Mouse (Mus musculus): ENCODE data around the gene Wdr74. TPM values are rescaled to one million over a fixed set of nuclear protein-coding genes. Genes with fewer than 3 reads are reported as not detected.
A peak's percentile ranks its signal among the peaks of the same experiment; 100 is the strongest.

Gene Wdr74
- total RNA-seq (2022) = 10 to 100 TPM; 43.0 to 47.5 (median 45.1) TPM

DNA sequence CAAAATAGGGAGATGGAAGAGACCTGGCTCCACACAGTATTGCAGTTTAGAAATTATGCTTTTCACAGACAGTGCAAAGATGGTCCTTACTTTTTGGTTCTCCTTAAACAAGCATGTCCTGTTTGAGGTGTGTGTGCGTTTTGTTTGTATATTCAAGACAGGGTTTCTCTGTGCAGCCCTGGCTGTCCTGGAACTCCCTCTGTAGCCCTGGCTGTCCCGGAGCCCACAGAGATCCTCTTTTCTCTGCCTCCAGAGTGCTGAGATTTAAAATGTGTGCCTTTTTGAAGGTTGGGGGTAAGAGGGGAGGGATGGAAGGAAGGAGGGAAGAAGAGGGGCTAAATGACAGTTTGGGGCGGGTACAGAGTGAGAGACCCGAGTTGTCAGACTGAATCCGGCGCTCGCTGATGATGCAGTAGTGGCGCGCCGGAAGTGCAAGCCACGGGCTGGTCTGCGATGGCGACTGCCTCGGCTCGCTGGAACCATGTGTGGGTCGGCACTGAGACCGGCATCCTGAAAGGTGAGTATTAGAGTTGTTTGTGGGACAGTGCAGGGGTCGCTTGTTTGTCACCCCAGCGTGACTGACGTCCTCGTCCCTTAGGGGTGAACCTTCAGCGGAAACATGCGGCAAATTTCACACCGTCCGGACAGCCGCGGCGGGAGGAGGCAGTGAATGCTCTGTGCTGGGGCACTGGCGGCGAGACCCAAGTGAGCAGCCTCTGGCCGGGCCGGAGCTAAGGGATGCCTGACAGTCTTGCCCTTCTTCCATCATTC, at the start of gene Wdr74:
Gene Wdr74 (plus strand): TSS at position 439 of the 771 bp plus-strand sequence.
- DNase-seq (ENCODE audit: low spot score in 2 of 2) = peak; percentile 88 to 93

DNA sequence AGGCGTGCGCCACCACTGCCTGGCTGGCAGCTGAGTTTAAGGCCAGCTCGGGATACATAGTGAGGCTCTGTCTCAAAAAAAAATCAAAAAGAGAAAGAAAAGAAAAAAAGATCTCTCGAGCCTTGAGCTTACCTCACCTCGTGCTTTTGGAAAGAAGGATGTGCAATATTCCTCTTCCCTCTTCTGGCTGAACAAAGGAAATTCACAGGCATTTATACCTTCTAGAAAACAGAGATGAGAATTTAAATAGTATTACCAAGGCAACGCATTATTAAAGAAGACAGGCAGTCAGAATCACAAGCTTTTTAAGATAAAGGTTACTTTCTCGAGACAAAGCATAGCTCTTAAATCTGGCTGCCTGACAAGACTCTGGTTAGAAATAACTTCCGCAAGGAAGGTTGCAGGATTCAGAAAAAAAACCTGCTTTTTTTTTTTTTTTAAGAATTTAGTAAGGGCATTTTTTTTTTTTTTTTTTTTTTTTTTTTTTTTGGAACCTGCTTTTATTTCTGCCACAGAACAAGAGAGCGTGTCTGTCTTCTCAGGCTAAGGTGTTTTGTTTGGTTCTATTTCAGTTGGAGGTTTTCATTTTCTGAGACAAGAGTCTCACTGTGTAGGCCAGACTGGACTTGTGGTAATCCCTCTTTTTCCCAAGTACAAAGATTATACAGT, 43.6 kb upstream of the Wdr74 start:
- no peak for DNase-seq (ENCODE audit: low spot score in 2 of 2)

DNA sequence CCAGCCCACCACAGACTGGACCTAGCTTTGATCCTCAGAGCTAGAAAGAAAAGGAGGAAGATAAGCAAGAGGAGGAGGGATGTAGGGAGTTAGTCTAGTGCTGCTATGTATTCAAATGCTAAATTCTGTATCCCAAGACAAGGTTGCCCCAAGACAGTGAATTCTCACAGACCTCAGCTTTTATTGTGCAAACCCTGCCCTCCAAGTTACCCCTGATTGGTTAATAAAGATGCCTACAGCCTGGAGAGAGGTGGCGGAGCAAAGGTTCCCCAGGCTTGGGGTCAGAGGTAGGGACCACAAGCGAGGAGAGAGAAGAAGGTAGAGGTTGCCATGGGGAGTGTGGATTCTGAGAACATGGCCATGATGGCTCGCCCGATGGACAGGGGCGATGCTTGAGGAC, 42.9 kb upstream of the Wdr74 start:
- DNase-seq (ENCODE audit: low spot score in 2 of 2) = no peak

DNA sequence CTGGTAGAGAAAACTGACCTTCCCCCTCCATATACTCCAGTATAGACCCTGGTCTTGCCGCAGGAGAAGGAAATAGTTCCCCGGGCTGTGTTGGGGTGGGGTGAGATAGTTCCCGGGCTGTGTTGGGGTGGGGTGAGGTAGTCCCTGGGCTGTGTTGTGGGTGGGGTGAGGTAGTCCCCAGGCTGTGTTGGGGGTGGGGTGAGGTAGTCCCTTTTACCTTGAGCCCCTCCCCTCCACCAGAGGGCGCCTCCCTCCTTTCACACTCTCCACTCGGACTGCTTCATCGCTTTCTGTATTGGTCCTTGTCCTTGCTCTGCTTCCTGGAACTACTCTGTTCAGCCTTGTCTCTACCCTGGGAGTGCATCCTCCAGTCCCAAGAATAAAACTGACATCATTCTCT, 40.3 kb upstream of the Wdr74 start:
- no peak for DNase-seq (ENCODE audit: low spot score in 2 of 2)

DNA sequence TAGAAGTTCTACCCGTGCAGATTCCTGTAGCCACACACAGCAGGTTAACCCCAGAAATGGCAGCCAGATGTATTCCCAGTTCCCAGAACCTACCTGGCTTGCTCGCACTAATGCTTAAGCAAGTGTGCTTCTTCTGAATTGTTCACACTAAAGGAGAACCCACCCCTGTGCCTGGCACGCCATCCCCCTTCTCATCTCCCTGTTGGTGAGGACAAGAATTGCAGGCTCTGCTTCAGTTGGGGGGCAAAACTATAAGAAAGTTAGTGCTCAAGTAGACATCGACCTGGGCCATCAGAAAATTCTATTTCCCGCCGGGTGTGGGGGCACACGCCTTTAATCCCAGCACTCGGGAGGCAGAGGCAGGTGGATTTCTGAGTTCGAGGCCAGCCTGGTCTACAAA, 36.0 kb upstream of the Wdr74 start:
- no peak for DNase-seq (ENCODE audit: low spot score in 2 of 2)

GRCm38 (mm10) chr19:8702458-8702857, 33.2 kb upstream of the Wdr74 start:
- DNase-seq (ENCODE audit: low spot score in 2 of 2) = no peak

- no peak for DNase-seq (ENCODE audit: low spot score in 2 of 2)
Observed at GRCm38 (mm10) chr19:8703571-8703970, 32.1 kb upstream of the Wdr74 start.

DNA sequence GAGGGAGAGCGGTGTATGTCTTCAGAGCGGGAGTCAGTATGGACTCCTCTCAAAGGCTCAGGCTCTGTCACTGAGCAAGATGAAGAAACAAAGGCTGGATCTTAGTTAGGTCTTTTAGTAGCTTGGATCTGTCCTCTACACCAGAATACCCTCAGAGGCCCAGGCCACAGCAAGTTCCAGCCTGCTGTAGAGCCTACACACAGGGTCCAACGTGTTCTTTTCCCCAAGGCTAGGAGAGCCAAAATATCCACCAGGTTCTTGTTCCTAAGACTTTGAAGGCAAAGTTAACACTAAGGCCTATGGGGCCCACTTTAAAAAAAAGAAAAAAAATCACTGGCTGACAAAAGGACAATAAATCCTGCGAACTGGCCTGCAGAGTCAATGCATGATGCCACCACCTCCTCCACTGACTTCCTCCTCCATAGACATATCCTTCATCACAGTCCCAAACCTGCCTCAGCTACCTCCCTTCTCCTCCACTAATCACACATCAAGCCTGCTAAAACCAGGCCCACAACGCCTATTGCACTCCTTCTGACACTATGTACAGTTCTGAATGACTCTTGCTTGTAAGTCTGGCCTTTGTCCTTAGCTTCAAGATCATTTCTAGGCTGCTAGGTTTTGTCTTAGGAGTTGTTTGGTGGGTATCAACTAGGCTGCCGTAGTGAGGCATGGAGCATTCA, 30.5 kb upstream of the Wdr74 start:
- no peak for DNase-seq (ENCODE audit: low spot score in 2 of 2)

DNA sequence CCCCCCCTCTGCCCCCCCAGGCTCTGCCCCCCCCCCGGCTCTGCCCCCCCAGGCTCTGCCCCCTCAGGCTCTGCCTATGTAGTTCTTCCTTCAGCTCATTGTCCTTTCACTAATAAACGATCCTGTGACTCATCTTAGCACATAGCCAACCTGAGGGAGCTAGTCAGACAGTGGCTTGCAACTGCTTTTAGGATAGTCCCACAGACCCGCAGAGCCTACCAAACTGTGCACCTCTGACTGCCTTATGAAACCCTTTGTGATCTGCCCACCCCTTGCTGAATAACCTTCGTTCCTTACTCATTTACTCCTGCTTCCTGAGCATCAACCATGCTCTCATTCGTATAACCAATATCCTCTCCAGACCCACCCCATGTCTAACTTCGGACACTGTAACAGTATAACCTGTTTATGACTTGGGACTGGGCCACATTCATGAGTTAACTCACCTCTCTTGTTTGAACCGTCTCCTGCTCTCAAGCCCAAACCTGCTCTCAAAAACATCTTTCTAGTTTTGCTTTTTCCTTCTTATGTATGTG, 29.4 kb upstream of the Wdr74 start:
- no peak for DNase-seq (ENCODE audit: low spot score in 2 of 2)

DNA sequence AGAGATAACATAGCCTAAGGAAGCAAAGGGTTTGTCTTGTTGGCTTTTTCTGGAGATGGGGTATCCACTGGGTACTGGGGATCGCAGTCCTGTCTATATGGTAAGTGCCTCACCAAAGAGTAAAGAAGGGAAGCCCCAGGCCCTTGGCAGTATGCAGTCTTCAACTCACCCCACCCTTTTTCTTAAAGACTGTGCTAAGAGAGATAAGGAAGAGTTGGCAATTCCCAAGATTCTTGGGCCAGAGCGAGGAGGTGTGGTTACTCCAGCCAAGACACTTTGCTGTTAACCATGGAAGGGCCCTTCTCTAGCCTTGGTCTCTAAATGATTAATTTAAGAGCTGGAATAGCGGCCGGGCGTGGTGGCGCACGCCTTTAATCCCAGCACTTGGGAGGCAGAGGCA, 28.7 kb upstream of the Wdr74 start:
- DNase-seq (ENCODE audit: low spot score in 2 of 2) = no peak

GRCm38 (mm10) chr19:8708954-8709353, 26.7 kb upstream of the Wdr74 start:
- DNase-seq (ENCODE audit: low spot score in 2 of 2) = no peak

GRCm38 (mm10) chr19:8710057-8710456, 25.6 kb upstream of the Wdr74 start:
- no peak for DNase-seq (ENCODE audit: low spot score in 2 of 2)

DNA sequence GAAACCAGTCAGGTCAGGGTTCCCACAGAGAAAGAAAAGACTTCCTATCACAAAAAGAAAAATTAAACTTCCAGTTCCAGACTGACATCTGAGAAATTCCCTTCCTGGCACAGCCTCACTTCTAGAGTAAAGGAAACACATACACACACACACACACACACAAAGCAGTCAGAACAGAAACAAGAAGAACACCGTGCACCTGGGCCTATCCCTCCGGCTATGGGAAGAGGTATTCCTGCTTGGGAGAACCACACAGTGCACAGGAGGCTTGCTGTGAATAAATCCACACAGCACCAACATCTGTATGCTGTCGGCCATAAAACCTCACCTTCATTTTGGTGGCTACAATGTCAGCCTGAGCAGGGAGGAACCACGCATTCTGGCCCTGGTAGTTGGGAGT, 24.1 kb upstream of the Wdr74 start:
- no peak for DNase-seq (ENCODE audit: low spot score in 2 of 2)

DNA sequence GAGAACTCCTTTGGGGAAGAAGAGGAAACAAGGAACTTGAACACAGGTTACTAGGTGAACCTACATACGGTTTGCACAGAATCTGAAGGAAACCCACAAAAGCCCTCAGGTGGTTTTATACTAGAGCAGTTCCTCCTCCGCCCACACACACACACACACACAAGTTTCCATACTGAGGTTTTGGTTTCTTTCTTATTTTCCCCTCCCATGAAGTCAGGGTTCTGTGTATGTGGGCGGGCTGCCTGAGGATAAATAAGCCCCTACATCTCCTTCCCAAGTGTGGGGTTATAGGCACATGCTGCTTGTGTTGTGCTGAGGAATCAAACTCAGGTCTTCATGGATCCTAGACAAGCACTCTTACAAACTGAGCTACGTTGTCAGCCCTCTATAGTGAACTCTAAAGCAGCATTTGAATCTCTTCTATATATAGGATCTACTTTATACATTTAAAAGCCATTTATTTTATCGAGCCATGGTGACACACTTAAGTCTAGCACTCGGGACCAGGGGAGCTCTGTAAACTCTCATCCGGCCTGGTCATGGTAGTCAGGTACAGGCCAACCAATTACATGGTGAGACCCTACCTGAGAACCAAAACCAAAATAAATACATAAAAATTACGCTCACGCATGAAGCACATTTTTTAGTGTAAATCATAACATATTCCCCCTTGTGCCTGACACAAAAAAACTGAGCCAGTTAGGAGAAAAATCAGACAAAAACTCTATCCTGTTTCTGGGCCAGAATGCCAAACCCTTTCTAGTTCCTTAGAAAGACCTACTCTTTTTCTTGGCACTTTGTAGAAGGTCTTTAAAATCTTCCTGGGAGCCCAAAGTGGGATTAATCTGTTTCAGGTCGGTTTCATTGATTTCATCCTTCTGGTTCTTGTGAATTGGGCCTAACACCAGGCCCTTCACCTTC, 23.4 kb upstream of the Wdr74 start:
- no peak for DNase-seq (ENCODE audit: low spot score in 2 of 2)

- DNase-seq (ENCODE audit: low spot score in 2 of 2) = peak; percentile 46 to 55
Observed at GRCm38 (mm10) chr19:8712870-8713305, 22.7 kb upstream of the Wdr74 start.

DNA sequence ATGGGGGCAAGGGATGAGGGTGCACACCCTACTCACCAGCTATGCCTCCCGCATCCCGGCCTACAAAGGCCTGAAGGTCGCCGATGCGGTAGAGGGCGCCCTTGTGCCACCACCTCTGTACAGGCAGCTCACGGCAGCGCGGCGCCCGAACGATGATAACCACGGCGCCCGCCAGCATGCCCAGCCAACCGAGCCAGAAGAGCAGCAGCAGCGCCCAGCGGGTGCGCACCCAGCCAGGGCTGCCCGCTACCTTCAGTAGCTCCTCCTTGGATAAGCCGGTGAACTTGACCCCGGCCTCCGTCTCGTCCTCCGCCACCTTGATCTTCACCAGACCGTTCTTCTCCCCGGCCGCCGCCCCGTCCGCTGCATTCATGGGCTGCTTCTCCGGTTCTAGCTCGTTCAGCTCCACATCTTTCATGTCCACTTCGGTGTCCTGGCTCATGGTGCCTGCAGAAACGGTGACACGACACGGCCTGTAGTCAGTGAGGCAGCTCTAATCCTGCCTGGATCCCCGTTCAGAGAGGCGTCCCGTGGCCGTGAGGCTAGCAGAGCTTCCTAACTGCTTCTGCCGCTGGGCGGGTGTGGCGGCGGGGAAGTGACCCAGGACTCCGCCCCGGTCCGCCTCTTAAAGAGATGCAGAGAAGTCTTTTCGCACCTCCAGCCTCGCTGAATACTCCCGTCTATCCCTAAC, 22.2 kb upstream of the Wdr74 start:
- DNase-seq (ENCODE audit: low spot score in 2 of 2) = peak; percentile 89 to 90

- DNase-seq (ENCODE audit: low spot score in 2 of 2) = no peak
Observed at GRCm38 (mm10) chr19:8713997-8714652, 21.5 kb upstream of the Wdr74 start.

DNA sequence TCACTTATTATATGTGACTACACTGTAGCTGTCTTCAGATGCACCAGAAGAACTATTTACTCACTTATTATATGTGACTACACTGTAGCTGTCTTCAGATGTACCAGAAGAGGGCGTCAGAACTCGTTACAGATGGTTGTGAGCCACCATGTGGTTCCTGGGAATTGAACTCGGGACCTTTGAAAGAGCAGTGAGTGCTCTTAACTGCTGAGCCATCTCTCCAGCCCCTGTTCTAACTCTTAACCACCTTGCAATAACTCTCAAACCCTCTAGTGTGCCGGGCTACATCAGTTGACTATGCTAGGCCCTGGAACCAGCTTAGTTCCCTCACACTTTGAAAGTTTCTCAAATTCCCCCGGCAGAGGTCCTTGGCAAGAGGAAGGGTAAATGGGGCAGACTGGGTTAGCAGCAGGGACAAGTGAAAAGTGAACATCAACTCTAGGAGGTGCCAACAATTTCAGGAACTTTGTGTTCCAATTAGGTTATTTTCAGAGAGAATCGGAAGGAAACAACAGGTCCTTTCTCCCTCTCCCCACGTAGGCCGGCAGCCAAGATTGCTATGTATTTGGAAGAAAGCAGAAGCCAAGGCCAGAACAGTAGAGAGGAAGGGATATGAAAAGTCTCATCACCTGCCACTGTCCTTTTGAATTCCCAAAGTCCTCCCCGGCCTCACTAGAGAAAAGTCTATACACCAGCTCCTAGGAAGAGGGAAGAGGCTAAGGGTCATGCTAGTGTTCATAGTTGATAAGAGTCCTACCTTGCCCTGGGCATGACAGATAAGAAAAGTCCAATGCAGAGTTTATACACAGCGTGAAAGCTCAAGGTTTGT, 20.8 kb upstream of the Wdr74 start:
- DNase-seq (ENCODE audit: low spot score in 2 of 2) = no peak

Data from left cerebral cortex, adult 8-10 months (tissue).